Mouse (Mus musculus) thymus, adult 18-20 months (tissue): ENCODE results near the gene Rpl15.
"Not testable (repeated sequence)": the region's sequence is repeated elsewhere in the genome, so short reads cannot be mapped to it uniquely, and the experiment has no call there.

Experiments used
- DNase-seq, 2 experiments: peaks; one replicate each; pipeline ENCODE4 v3.0.0; 2022; ENCODE audit warnings: mixed read lengths in 2 of 2

The Rpl15 gene

GRCm38 (mm10) chr14:18270529-18271441 is at the start of gene Rpl15, which contains the start of gene Nkiras1:
Gene Rpl15 (minus strand): TSS chr14:18271391.
Gene Nkiras1 (plus strand): TSS chr14:18271136.
- DNase-seq = peak; percentile 99

GRCm38 (mm10) chr14:18317457-18318411 is 46.5 kb upstream of the Rpl15 start:
- no peak for DNase-seq

GRCm38 (mm10) chr14:18304165-18304564 is 33.0 kb upstream of the Rpl15 start:
- DNase-seq = no peak

- no peak for DNase-seq
These were observed 32.1 kb upstream of the Rpl15 start for GRCm38 (mm10) chr14:18303262-18303661.

GRCm38 (mm10) chr14:18302750-18303149 is 31.6 kb upstream of the Rpl15 start:
- no peak for DNase-seq

GRCm38 (mm10) chr14:18301591-18301990 is 30.4 kb upstream of the Rpl15 start:
- peak in 1 of 2 experiments; percentile 12 for DNase-seq

GRCm38 (mm10) chr14:18300676-18301075 is 29.5 kb upstream of the Rpl15 start:
- no peak for DNase-seq

GRCm38 (mm10) chr14:18298874-18299273 is 27.7 kb upstream of the Rpl15 start:
- DNase-seq = no peak

- DNase-seq = no peak
These were observed 26.2 kb upstream of the Rpl15 start for GRCm38 (mm10) chr14:18297441-18297840.

GRCm38 (mm10) chr14:18292578-18292977 is 21.4 kb upstream of the Rpl15 start:
- no peak for DNase-seq

GRCm38 (mm10) chr14:18292111-18292510 is 20.9 kb upstream of the Rpl15 start:
- no peak for DNase-seq

GRCm38 (mm10) chr14:18287391-18287790 is 16.2 kb upstream of the Rpl15 start:
- no peak for DNase-seq

- DNase-seq = no peak
These were observed 15.2 kb upstream of the Rpl15 start for GRCm38 (mm10) chr14:18286441-18286840.

GRCm38 (mm10) chr14:18285476-18285875 is 14.3 kb upstream of the Rpl15 start:
- DNase-seq = no peak

GRCm38 (mm10) chr14:18284581-18284980 is 13.4 kb upstream of the Rpl15 start:
- DNase-seq = no peak

GRCm38 (mm10) chr14:18280375-18280774 is 9.2 kb upstream of the Rpl15 start:
- DNase-seq = no peak

GRCm38 (mm10) chr14:18274526-18274925 is 3.3 kb upstream of the Rpl15 start:
- no peak for DNase-seq

- DNase-seq = no peak
These were observed 475 bp upstream of the Rpl15 start for GRCm38 (mm10) chr14:18271666-18272065.

- DNase-seq = not testable (repeated sequence)
These were observed 1.2 kb downstream of the Rpl15 start for GRCm38 (mm10) chr14:18269947-18270528.

- no peak for DNase-seq
These were observed 7.8 kb downstream of the Rpl15 start for GRCm38 (mm10) chr14:18263427-18263826.

GRCm38 (mm10) chr14:18261203-18261602 is 10.0 kb downstream of the Rpl15 start:
- DNase-seq = no peak

GRCm38 (mm10) chr14:18242638-18243130 is 28.5 kb downstream of the Rpl15 start:
- DNase-seq = no peak

- DNase-seq = peak in 1 of 2 experiments; percentile 13
These were observed 29.4 kb downstream of the Rpl15 start for GRCm38 (mm10) chr14:18241786-18242185.
